Mouse (Mus musculus): ENCODE measurements at regions not wholly inside any gene's neighbourhood (a gene's known extent, or its start where the extent isn't known, plus 50 kb on each side); places are given as distances from the start of the nearest gene placed in this dataset.

GRCm38 (mm10) chr10:56770629-56771028, 393.5 kb downstream of the Gja1 start:
- DNase-seq (ENCODE audit: low read depth, low spot score): no peak

GRCm38 (mm10) chr10:56782265-56782664, 405.1 kb downstream of the Gja1 start:
- no peak for DNase-seq (ENCODE audit: low read depth, low spot score)

DNA sequence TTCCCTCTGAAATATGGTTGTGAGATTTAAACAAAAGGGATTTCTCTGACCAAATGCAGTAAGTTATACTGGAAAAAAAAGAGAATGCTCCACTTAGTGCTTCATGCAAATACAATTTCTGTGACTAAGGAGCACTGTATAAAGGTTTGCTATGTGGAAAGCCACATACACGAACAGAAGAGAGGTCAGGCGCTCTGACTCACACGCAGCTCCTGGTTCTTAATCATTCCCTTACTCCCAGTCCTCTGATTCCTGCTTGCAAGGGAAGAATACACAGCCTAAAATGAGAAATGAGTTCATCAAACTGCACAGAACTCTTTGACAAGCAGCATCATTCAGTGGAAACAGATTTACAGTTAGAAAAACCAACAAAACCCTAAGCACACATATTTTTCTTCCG, 406.8 kb downstream of the Gja1 start:
- DNase-seq (ENCODE audit: low read depth, low spot score): no peak

DNA sequence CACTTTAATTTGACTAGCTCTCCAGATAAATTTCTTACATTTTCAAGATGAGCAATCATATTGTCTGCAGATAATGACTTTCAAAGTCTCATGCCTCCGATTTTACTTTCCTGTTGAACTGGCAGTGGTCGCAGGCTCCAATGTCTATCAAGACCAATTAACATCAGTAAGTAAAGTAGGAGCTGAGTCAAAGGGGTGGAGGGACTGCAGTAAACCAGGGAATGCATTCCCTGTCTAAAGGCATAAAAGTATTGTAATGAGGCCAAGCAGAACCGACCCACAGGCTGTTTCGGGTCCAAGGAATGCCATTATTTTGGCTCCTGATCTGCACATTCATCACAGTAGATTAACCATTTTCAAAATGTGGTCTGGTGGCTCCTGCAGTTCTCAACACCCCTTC, 411.0 kb downstream of the Gja1 start:
- no peak for DNase-seq (ENCODE audit: low read depth, low spot score)

DNA sequence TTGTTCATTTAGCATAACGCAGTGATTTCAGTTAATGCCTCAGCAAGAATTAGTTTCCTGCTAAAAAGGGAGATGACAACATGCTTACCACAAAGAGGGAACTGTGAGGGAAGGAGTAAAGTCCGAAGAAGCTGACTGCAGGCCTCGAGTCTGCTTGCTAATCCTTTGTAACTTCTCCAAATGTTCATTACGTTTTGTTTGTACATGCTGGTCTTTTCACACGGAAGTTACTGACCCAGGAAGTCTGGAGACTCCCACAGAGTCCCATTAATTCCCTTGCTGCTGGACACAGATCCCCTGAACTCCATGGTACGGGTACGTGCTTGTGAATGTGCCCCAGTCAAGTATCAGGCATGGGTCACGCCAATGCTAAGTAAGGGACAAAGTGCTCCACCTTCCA, 415.9 kb downstream of the Gja1 start:
- peak; percentile 10 for DNase-seq (ENCODE audit: low read depth, low spot score)

DNA sequence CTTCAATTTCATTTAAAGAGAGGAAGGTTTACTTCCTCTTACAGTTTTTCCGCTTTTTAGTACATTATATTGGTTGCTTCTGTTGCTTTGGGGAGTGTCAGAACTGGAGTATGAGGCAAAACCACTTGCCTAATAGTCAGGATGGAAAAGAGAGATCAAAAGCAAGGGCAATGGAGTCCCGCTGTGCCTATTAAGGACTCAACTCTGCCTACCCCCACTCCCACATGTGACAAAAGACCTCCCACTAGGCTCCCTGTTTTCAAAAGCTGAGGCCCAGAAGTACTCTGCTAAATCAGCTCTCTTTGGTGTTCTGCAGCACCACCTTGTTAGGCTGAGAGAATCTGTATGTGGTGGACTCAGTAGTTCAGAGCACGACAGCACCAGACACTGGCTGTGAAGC, 418.3 kb downstream of the Gja1 start:
- DNase-seq (ENCODE audit: low read depth, low spot score): no peak

GRCm38 (mm10) chr10:56799307-56799706, 422.2 kb downstream of the Gja1 start:
- no peak for DNase-seq (ENCODE audit: low read depth, low spot score)

DNA sequence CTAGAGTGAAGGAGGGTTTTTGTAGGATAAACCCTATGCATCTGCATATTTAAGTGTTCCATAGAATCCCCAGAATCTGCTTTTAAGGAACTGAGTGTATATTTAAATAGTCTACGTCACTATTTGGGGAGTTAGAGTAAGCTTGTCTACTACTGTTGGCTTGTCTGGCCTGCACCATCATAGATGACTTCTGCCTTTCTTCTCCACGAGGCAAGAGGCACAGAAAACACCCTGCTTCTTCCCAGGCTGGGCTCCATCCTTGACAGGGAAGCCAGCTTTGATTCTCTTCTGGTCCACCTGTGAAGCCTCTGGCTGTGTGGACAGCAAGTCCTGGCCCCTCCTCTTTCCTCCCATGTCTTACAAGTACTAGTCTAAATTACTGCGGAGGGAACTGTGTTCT, 422.6 kb downstream of the Gja1 start:
- DNase-seq (ENCODE audit: low read depth, low spot score): no peak

GRCm38 (mm10) chr10:56809006-56809405, 431.9 kb downstream of the Gja1 start:
- no peak for DNase-seq (ENCODE audit: low read depth, low spot score)

GRCm38 (mm10) chr10:56822158-56822557, 445.0 kb downstream of the Gja1 start:
- no peak for DNase-seq (ENCODE audit: low read depth, low spot score)

GRCm38 (mm10) chr10:56831331-56831730, 454.2 kb downstream of the Gja1 start:
- DNase-seq (ENCODE audit: low read depth, low spot score): no peak

- DNase-seq (ENCODE audit: low read depth, low spot score): no peak
Observed at GRCm38 (mm10) chr10:56831966-56832365, 454.8 kb downstream of the Gja1 start.

DNA sequence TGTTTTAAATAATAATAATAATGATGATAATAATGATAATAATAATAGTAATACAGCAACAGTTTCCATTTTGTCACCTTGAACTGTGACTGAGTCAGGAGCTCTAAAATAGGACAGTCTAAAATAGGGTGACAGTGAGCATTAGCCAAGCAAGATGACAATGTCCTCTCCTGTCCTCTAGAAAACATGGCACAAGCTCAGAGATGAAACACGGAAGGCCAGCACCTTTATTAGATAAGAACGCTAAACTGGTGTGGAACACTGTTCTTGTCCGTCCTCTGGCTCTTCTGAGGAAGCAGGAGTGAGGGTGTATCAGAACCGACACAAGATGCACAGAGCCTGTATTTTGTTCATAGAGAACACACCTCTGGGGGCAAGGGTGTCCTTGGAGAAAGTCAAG, 459.0 kb downstream of the Gja1 start:
- DNase-seq (ENCODE audit: low read depth, low spot score): no peak

GRCm38 (mm10) chr10:56839006-56839495, 461.9 kb downstream of the Gja1 start:
- no peak for DNase-seq (ENCODE audit: low read depth, low spot score)

- DNase-seq (ENCODE audit: low read depth, low spot score): no peak
Observed at GRCm38 (mm10) chr10:56839545-56839944, 462.4 kb downstream of the Gja1 start.

DNA sequence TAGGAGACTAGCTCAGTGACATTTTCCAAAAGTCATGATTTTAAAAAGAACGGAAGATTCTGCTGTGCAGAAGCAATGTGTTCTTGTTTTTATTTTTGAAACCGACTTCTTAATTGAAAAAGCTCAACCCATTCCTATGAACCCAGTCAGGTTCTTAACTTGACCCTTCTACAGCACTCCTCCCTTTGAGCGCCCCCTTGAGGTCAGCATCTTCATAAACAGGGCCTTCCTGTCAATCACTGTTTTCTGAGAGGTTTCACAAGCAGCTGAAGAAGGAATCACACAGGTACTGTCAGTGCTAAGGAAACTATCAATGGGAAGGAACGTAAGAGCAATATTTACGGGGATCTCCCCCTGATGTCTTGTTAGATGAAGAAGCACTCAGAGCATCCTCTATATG, 463.6 kb downstream of the Gja1 start:
- no peak for DNase-seq (ENCODE audit: low read depth, low spot score)

- no peak for DNase-seq (ENCODE audit: low read depth, low spot score)
Observed at GRCm38 (mm10) chr10:56841486-56841885, 464.4 kb downstream of the Gja1 start.

- no peak for DNase-seq (ENCODE audit: low read depth, low spot score)
Observed at GRCm38 (mm10) chr10:56841973-56842372, 464.8 kb downstream of the Gja1 start.

DNA sequence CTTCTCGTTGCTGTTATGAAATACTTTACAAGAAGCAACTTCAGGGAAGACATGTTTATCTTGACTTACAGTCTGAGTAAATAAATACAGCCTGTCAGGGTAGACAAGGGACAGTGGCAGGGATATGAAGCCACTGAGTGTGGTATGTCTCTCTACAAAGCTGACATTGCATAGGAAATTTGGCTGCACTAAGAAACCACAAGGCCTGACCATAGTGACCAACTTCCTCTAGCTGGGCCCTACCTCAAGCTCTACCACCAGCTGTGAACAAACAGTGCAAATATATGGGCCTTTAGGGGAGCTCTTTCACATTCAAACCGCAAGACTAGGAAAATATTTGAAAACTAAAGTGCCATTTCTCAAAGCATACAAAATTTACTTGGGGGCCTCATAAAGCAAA, 475.4 kb downstream of the Gja1 start:
- no peak for DNase-seq (ENCODE audit: low read depth, low spot score)

GRCm38 (mm10) chr10:56856186-56856585, 479.1 kb downstream of the Gja1 start:
- DNase-seq (ENCODE audit: low read depth, low spot score): no peak

DNA sequence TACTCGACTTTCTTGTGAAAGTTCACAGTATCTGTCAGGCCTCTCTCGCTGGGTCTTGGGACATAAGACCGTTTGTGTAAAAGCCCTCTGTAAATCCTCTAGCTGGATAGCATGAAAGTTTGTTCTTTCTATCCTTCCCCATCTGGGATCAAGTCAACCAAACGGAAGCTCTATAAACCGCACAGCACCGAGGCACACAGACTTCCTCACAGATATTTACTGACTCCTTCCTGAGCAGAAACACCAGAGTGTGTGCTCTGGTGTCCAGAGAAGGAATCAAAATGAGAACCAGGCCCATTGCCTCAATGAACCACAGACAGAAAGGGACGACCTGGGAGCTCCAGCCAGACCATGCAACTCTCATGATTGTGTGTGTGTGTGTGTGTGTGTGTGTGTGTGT, 502.6 kb downstream of the Gja1 start:
- no peak for DNase-seq (ENCODE audit: low read depth, low spot score)

DNA sequence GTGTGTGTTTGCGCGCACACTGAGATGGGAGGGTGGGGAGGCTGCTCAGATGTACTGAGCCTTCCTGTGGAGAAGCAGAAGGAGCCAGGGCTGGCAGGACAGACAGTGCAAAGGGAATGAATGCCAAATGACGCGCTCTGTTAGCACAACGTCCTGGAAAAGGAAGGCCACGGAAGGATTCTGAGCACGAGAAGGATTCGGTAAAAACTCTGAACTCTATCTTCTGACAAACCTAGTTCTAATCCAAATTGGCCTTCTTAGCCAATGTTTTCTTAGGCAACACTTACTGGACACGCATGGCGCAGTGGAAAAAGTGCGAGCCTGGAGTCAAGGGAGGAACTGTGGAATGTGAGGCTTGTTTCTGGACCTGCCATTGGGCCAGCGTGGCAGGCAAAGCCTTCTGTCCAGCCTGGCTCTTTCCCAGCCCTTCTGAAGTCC, 503.0 kb downstream of the Gja1 start:
- peak; percentile 87 for DNase-seq (ENCODE audit: low read depth, low spot score)

DNA sequence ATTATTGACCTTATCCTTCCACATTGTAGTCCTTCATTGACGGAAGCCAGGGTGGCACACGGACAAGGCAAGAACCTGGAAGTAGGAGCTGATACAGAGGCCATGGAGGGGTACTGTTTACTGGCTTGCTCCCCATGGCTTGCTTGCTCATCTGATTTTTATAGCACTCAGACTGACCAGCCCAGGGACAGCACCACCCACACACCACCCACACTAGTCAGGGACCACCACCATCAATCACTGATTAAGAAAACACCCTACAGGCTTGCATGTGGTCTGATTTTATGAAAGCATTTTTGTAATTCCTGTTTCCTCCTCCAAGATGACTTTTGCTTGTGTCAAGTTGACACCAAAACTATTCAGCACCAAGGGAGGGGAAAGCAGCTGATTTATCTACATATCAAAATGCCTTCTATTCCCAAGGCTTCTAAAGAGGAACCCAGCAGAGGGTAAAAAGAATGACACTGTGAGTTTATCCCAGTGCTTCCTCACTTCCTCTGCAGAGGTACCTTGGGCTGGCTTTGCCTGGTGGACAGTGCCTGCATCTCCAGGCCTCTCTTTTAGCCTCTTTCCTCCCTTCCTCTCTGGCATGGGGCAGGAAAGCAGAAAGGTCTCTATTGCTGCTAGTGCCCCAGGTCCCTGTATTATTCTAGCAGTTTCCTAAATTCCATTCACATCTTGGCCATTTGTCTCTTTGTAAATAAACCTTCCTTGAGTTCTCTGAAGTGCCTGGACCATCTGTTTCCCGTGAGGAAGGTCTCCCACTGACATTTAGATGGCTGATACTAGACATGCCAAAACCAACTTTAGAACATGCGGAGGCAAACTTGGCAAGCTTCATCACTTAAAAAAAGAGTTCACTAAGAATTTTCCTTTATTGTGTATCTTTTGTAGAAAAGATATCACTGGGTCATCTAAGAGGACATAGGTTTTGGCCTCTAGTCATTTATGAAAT, 507.6 kb downstream of the Gja1 start:
- no peak for DNase-seq (ENCODE audit: low read depth, low spot score)

Measured in skeletal muscle tissue, adult 2 months (tissue).